Mouse (Mus musculus) midbrain, postnatal 0 days (tissue): ENCODE results near the gene Edc4. TPM values are rescaled to one million over a fixed set of nuclear protein-coding genes. Genes with fewer than 3 reads are reported as not detected.
A peak's percentile ranks its signal among the peaks of the same experiment; 100 is the strongest.

ENCODE experiments used
- ATAC-seq: fragments of 200-750 bp; cut with Nextera tagmentation; 2 replicates; pipeline ENCODE4 v1.8.0; 2017; ENCODE audit warnings: moderate number of reproducible peaks, mild to moderate bottlenecking, moderate TSS enrichment, moderate library complexity; ENCODE audit not compliant: low FRiP score
- DNase-seq: peaks from one replicate; pipeline ENCODE4 v3.0.0-alpha.2; 2015; ENCODE audit warnings: low spot score
- H3K27ac ChIP-seq: fragments of 300-500 bp; sonication (generic); 2 replicates; pipeline ENCODE4 v1.5.1; 2014; ENCODE audit warnings: low read depth, mild to moderate bottlenecking, low read length, mixed read lengths
- H3K27me3 ChIP-seq: fragments of 300-500 bp; sonication (generic); 2 replicates; pipeline ENCODE4 v1.6.1; 2014; ENCODE audit warnings: low read length, control low read depth, mixed read lengths; ENCODE audit not compliant: insufficient read depth
- H3K36me3 ChIP-seq: fragments of 300-500 bp; sonication (generic); 2 replicates; pipeline ENCODE4 v1.6.1; 2014; ENCODE audit warnings: low read length, control low read depth, mixed read lengths; ENCODE audit not compliant: insufficient read depth
- H3K4me1 ChIP-seq: fragments of 300-500 bp; sonication (generic); 2 replicates; pipeline ENCODE4 v1.6.1; 2014; ENCODE audit warnings: mild to moderate bottlenecking, control low read depth, antibody characterized with exemption, low read length, mixed read lengths; ENCODE audit not compliant: insufficient read depth
- H3K4me2 ChIP-seq: fragments of 300-500 bp; sonication (generic); 2 replicates; pipeline ENCODE4 v1.6.1; 2014; ENCODE audit warnings: low read depth, mild to moderate bottlenecking, low read length, mixed read lengths; ENCODE audit not compliant: poor library complexity, severe bottlenecking
- H3K4me3 ChIP-seq: fragments of 300-500 bp; sonication (generic); 2 replicates; pipeline ENCODE4 v1.5.1; 2014; ENCODE audit warnings: low read depth, mild to moderate bottlenecking, low read length, moderate library complexity
- H3K9ac ChIP-seq: fragments of 300-500 bp; sonication (generic); replicated peaks from 2 replicates; pipeline ENCODE4 v1.6.1; 2014; ENCODE audit warnings: mild to moderate bottlenecking, low read length, moderate library complexity, mixed read lengths; ENCODE audit not compliant: poor library complexity, severe bottlenecking
- H3K9me3 ChIP-seq: fragments of 300-500 bp; sonication (generic); 2 replicates; pipeline ENCODE4 v1.6.1; 2016; ENCODE audit warnings: low read length, control low read depth
- CTCF ChIP-seq: IDR thresholded peaks from 2 replicates; pipeline ENCODE4 v1.5.1; 2016; ENCODE audit warnings: antibody characterized with exemption, mild to moderate bottlenecking
- WGBS: fragments of 180-500 bp; shearing (Covaris S2); extraction: QIAGEN DNeasy Blood & Tissue Kit; methylation state at CpG from one replicate; pipeline ENCODE4 v1.1.7; 2014; 5-methylcytosine and 5-hydroxymethylcytosine counted together
- polyA plus RNA-seq: library from polyadenylated mRNA; unstranded; fragments of >200 nt; fragmentation: Nextera tagmentation; extraction: Ambion mirVana; gene quantifications from 2 replicates; pipeline ENCODE4 v1.2.1, GENCODE M21; 2015
- total RNA-seq: library from RNA; depleted of rRNA; stranded (reverse); fragments of >200 nt; gene quantifications from 2 replicates; pipeline ENCODE4 v1.2.3, GENCODE M21; 2014

Gene Edc4
- total and polyA plus RNA-seq, 2 experiments from 2014 or later, result 45.4 to 125 TPM

GRCm38 (mm10) chr8:105850014-105850413 is 30.7 kb upstream of the Edc4 start:
- Histone ChIP-seq H3K4me1 (peaks cover 6% of the 10 kb centered on the region), H3K9ac (0 out of 2 replicates have a peak overlapping the region, but pooled peaks have one; percentile 29), H3K27ac (no peak overlapping the region), H3K9me3 (no peaks in the 10 kb centered on the region), H3K4me2 (no peak overlapping the region), H3K27me3 (no peaks in the 10 kb centered on the region), H3K4me3 (no peak overlapping the region), H3K36me3 (peaks cover 34% of the 10 kb centered on the region)
- TF ChIP-seq CTCF, result no peak
- DNase-seq (no peak), ATAC-seq (no peak)
- 73% methylated on average over 4 of the region's 4 CpGs for WGBS

DNA sequence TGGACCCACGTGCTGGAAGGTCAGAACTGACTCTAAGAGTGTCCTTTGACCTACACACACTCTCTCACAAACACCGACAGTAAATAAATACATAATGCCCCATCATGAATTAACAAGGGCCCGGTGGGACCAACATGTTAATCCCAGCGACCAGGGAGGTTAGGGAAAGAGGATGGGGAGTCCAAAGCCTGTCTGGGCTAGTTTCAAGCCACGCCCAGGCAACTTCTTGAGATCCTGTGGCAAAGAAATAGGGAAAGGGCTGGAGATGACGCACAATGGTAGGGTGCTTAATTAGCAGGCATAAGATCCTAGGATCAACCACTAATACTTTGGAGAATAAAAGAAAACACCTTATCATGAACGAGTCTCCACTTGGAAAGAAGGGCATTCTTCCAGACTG is 30.1 kb upstream of the Edc4 start:
- 80% methylated on average over 7 of the region's 7 CpGs for WGBS
- Histone ChIP-seq H3K4me2 (0 out of 2 replicates have a peak overlapping the region, but pooled peaks have one; percentile 1), H3K27ac (no peak overlapping the region), H3K9me3 (no peaks in the 10 kb centered on the region), H3K9ac (0 out of 2 replicates have a peak overlapping the region, but pooled peaks have one; percentile 29), H3K27me3 (no peaks in the 10 kb centered on the region), H3K36me3 (peaks cover 30% of the 10 kb centered on the region), H3K4me3 (no peak overlapping the region), H3K4me1 (peaks cover 6% of the 10 kb centered on the region)
- DNase-seq (no peak), ATAC-seq (no peak)
- no peak for TF ChIP-seq CTCF

GRCm38 (mm10) chr8:105851651-105852143 is 29.0 kb upstream of the Edc4 start:
- Histone ChIP-seq H3K4me1 (peaks cover 12% of the 10 kb centered on the region), H3K36me3 (peaks cover 21% of the 10 kb centered on the region), H3K9ac (peak overlapping the region; percentile 68), H3K4me3 (peak overlapping the region; percentile 69), H3K27me3 (no peaks in the 10 kb centered on the region), H3K4me2 (peak overlapping the region; percentile 75), H3K9me3 (no peaks in the 10 kb centered on the region), H3K27ac (peak overlapping the region; percentile 71)
- peak; percentile 97 for DNase-seq
- no peak for TF ChIP-seq CTCF
- WGBS, result under 1% methylated on average over 34 of the region's 34 CpGs
- ATAC-seq, result peak; percentile 84

GRCm38 (mm10) chr8:105852146-105852729 is 28.4 kb upstream of the Edc4 start:
- H3K27ac ChIP-seq, result no peak overlapping the region
- TF ChIP-seq CTCF, result no peak
- H3K4me2 ChIP-seq, result no peak overlapping the region
- peaks cover 16% of the 10 kb centered on the region for H3K36me3 ChIP-seq
- H3K9me3 ChIP-seq, result no peaks in the 10 kb centered on the region
- 83% methylated on average over 12 of the region's 12 CpGs for WGBS
- ATAC-seq, result no peak
- H3K9ac ChIP-seq, result no peak overlapping the region
- peaks cover 15% of the 10 kb centered on the region for H3K4me1 ChIP-seq
- DNase-seq, result no peak
- no peaks in the 10 kb centered on the region for H3K27me3 ChIP-seq
- peak overlapping the region; percentile 69 for H3K4me3 ChIP-seq

DNA sequence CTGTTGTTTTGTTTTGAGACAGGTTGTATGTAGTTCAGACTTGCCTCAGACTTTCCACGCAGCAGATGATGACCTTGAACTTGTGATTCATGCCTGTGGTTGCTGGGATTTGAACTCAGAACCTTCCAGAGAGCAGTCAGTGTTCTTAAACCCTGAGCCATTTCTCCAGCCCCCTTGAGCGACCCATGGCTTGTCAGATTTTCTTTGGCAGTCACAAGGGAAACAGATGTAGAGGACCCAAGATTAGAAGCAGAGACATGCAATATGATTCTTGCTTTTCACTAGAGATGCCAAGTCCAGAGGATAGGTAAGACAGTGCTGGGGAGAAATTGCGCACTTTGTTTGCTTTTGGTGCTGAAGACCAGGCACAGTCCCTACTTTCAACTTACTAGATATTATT is 27.5 kb upstream of the Edc4 start, which contains the start of gene Cenpt:
Gene Cenpt (minus strand): TSS at position 101 of the 400 bp plus-strand sequence.
- peak within 1 kb of the TSS; percentile 69; the same call in 1 of the 2 replicates for H3K4me3 ChIP-seq
- WGBS, result 93% methylated on average over 3 of the region's 3 CpGs
- H3K9me3 ChIP-seq, result no peaks in the 10 kb centered on the region
- no peak for TF ChIP-seq CTCF
- H3K4me1 ChIP-seq, result peaks cover 17% of the 10 kb centered on the region
- ATAC-seq (no peak), DNase-seq (no peak)
- H3K4me2 ChIP-seq, result no peak within 1 kb of the TSS
- no peak within 1 kb of the TSS for H3K27ac ChIP-seq
- H3K9ac ChIP-seq, result no peak within 1 kb of the TSS
- H3K36me3 ChIP-seq, result peaks cover 11% of the 10 kb centered on the region
- no peaks in the 10 kb centered on the region for H3K27me3 ChIP-seq

DNA sequence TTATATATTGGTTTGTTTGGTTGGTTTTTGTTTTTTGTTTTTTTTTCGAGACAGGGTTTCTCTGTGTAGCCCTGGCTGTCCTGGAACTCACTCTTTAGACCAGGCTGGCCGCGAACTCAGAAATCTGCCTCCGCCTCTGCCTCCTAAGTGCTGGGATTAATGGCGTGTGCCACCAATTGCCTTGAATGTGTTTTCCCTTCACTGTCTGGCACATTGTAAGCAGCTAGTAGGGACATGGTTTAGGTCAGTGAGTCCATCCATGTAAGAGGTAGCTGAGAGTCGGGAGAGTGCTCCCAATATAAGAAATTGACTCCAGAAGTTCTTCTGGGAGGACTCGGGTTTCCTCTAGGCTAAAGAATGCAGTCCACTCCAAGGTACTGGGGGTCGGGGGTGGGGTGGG is 26.4 kb upstream of the Edc4 start:
- peak overlapping the region; percentile 79 for H3K4me3 ChIP-seq
- 0 out of 2 replicates have a peak, but pooled peaks cover under 1% of the 10 kb centered on the region for H3K36me3 ChIP-seq
- H3K27me3 ChIP-seq, result no peaks in the 10 kb centered on the region
- H3K27ac ChIP-seq, result peak overlapping the region; percentile 88; the same call in 1 of the 2 replicates
- DNase-seq (no peak), ATAC-seq (no peak)
- H3K9ac ChIP-seq, result peak overlapping the region; percentile 84
- TF ChIP-seq CTCF, result no peak
- H3K4me1 ChIP-seq, result peaks cover 17% of the 10 kb centered on the region
- H3K4me2 ChIP-seq, result peak overlapping the region; percentile 33
- 27% methylated on average over 8 of the region's 8 CpGs for whole genome bisulfite sequencing
- no peaks in the 10 kb centered on the region for H3K9me3 ChIP-seq
